Mouse (Mus musculus): ENCODE data around the gene Marcks. TPM values are rescaled to one million over a fixed set of nuclear protein-coding genes. Genes with fewer than 3 reads are reported as not detected.

The Marcks gene
- total RNA-seq (2021) = 10 to 100 TPM; 12.9 to 26.6 TPM
- long read RNA-seq, experiment 1, full-length matches to known transcripts = 34 of 47 reads
- long read RNA-seq, experiment 1, partial matches to known transcripts = 0 of 47 reads
- long read RNA-seq, experiment 1, other reads (novel, unspliced or antisense) = 13 of 47 reads
- long read RNA-seq, experiment 2, full-length matches to known transcripts = 17 of 29 reads
- long read RNA-seq, experiment 2, partial matches to known transcripts = 0 of 29 reads
- long read RNA-seq, experiment 2, other reads (novel, unspliced or antisense) = 12 of 29 reads

DNA sequence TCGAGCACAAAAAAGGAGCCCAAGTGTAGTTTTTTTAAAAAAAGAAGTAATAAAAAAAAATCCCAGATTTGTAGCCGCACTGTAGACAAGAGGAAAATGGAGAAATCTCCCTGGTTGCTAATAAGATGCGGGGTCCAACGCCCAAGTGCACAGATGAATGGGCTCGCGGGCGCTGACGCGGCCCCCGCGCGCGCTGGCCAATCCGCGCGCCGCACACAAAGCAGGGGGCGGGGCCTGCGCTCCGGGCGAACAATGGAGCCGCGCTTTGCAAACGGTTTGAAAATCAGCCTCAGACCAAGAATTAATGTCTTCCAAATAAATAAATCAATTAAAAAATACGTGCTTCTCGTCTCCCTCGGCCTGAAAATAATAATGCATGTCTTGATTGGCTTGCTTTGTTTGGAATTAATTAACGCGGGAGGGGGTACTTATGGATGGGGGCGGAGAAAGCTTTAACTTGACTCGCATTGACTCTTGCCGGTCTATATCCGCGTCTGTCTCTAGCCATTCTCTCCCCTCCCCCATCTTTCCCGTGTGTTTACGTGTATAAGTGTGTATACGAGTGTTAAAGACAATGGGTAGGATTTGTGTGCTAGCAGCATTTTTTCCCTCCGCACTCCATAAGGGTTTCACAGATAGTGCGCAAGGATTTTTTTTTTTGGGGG lies at the start of gene Marcks:
Gene Marcks, minus strand, starts transcription at position 143 of the 665 bp plus-strand sequence.
- Histone ChIP-seq H3K27ac (peak within 1 kb of the TSS; percentile 97), H3K4me3 (peak within 1 kb of the TSS; percentile 77)
- TF ChIP-seq CTCF (IDR thresholded peaks at IDR 0.05) = no peak
- intact Hi-C loops (cut with DNase I) = loop anchor here (5.0 to 10.0 kb wide), 2 partner anchors 258 to 656 kb away; no protein-coding TSS in a partner anchor
- DNase-seq = peak; percentile 91

DNA sequence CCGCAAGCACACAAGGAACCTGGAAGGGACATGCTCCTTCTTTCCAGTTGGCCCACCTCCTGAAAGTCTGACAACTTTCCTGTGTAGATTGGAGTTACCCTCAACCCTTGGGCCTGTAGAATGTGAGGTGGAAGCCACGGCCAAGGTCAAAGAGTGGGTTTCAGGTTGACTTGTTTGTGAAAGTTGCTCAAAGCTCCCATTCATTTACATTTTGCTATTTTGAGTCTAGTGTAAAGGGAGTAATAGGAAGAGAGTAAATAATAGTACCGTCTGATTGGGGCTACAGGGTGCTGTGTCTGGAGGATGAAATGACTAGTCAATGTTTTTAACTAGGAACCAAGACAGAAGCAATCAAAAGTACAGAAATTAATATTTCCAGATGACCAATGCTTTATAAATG lies 38.4 kb upstream of the Marcks start:
- Histone ChIP-seq H3K4me3 (no peak overlapping the region), H3K27ac (no peak overlapping the region)
- TF ChIP-seq CTCF (IDR thresholded peaks at IDR 0.05) = no peak
- intact Hi-C loops (cut with DNase I) = no loop called here
- no peak for DNase-seq

DNA sequence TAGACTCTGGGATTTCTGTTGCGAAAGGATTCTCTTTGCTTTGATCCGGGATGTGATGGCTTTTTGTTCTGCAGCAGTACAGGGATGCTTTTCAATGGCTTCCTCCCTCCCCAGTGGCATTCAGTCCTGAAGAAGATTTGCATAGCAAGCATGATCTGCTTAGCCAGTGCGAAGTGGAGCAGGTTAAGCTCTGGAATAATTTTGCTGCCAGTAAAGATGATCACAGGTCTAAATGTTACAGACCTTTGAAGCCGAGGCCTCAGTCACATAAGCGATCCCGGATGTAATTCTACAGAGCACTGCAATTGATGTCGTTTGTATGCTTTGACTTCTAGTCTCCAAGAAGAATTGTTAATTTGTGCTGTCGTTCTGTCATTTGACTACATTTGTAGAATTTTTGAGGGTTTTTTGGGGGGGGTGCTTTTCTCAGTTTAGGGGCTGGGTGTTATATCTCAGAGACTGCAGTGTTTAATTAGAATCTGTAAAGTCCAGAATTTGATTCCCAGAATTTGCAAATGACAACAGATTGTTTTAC lies 33.8 kb upstream of the Marcks start:
- TF ChIP-seq CTCF (IDR thresholded peaks at IDR 0.05) = no peak
- no peak overlapping the region for H3K4me3 ChIP-seq
- DNase-seq = no peak
- no peak overlapping the region for H3K27ac ChIP-seq
- intact Hi-C loops (cut with DNase I) = no loop called here

DNA sequence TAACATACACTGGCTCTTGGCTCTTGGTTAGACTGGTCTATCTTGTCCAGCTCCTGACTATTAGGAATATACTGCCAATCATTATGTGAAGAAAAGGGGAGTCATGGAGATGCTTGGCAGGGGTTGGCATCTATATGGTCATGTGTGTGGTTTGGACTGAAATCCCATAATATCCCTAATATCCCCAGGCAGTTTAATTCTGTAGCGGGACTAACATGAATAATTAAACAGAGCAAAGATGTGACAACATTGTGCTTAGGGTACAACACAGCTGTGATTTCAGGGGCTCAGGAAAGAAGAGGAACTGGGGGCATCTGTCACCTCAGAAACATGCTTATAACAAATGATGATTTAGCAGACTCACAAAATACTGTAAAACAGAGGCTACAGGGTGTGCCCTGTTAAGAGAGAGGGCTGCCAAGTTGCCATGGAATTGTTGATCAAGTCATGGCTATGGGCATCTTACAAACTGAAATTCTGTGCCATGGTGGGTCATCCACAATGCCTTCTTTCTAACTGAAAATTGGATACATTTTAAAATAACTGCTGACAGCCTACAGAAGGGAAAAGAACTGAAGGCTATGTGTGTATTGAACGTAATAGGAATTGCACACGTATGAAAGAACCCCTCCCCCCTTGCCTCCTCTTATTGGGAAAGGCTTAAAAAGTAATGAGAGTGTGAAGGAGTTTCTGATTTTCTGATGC lies 33.1 kb upstream of the Marcks start:
- no peak overlapping the region for H3K4me3 ChIP-seq

DNA sequence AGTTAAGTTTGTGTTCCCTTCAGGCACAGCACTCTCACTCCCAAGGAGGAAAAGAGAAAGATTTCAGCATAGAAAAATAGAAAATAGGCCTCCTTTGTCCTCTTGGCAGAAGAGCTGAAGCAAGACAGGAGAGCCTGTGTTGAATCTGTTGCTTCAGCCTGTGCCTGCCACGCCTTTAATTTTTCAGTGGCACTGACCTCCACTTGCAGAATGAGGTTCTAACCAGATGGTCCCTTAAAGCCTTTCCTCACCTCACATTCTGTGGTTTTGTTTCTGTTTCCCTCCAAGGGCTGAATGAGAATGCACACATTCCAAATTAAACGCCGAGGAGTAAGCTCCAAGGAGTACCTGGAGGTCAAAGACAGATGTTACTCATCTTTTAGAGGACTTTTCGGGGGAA lies 32.2 kb upstream of the Marcks start:
- peak; percentile 24 for DNase-seq
- intact Hi-C loops (cut with DNase I) = no loop called here
- no peak for TF ChIP-seq CTCF (IDR thresholded peaks at IDR 0.05)
- no peak overlapping the region for H3K4me3 ChIP-seq
- peak overlapping the region; percentile 73 for H3K27ac ChIP-seq

More for the DNA sequence above, 33.1 kb upstream of the Marcks start:
- intact Hi-C loops (cut with DNase I) = no loop called here
- H3K27ac ChIP-seq = 0 out of 2 replicates have a peak overlapping the region, but pooled peaks have one; percentile 73
- TF ChIP-seq CTCF (IDR thresholded peaks at IDR 0.05) = no peak
- DNase-seq = no peak

DNA sequence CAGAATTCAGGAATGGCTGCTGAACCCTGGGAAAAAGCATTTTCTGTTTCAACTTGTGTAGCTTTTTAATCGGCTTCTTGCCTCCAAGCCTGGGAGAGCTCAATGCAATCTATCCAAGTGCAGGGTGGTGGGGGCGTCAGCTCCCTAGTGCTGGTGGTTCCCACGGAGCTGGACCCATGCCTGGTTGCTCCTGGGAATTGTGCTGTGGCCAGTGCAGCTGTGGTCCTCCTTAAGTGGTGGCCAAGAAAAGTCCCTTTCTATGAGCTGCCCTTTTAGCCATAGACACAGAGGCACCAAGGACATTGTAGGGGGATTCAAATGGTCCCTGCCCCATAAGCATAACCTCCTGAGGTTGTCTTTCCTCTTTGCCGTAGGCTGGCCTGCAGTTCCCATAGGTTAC lies 31.7 kb upstream of the Marcks start:
- Histone ChIP-seq H3K4me3 (no peak overlapping the region), H3K27ac (peak overlapping the region; percentile 73)
- intact Hi-C loops (cut with DNase I) = no loop called here
- DNase-seq = peak; percentile 78
- no peak for TF ChIP-seq CTCF (IDR thresholded peaks at IDR 0.05)

DNA sequence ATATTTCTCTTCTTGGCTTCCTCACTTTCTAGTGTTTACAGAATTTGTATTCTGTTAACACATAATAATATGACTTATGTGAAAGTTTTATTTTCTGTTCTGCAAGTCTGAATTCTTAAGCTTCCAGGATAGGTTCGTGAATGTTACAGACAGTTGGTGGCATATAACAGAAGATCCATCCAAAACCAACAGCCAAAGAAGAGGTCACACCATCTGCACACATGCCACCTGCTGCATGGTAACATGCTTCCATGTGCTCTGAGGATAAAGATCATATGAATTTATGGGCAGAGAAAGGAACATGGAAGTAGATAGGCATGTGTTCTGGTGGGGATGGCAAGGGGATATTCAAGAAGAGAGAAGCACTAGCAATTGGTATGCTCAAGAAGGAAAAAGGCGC lies 28.8 kb upstream of the Marcks start:
- DNase-seq = no peak
- intact Hi-C loops (cut with DNase I) = no loop called here
- no peak for TF ChIP-seq CTCF (IDR thresholded peaks at IDR 0.05)
- Histone ChIP-seq H3K27ac (no peak overlapping the region), H3K4me3 (no peak overlapping the region)

DNA sequence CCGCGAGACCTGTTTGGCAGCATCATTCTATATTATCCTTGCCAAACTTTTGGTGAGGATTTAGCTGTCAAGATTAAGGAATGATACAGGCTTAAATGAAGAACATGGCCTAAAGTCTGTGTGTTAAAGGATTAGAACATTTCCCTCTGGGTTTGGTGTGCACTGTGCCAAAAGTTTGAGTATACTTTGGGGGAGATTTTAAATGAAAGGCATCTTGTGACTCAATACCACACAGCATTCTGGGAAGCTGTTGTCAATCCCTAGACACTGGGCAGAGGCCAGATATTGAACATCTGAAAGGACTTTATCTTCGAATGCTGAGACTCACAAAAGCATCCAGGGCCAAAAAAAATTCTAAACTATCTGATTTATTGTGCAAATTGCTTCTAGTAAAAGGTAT lies 21.0 kb upstream of the Marcks start:
- TF ChIP-seq CTCF (IDR thresholded peaks at IDR 0.05) = no peak
- intact Hi-C loops (cut with DNase I) = no loop called here
- DNase-seq = peak; percentile 29
- peak overlapping the region; percentile 36 for H3K27ac ChIP-seq
- no peak overlapping the region for H3K4me3 ChIP-seq

DNA sequence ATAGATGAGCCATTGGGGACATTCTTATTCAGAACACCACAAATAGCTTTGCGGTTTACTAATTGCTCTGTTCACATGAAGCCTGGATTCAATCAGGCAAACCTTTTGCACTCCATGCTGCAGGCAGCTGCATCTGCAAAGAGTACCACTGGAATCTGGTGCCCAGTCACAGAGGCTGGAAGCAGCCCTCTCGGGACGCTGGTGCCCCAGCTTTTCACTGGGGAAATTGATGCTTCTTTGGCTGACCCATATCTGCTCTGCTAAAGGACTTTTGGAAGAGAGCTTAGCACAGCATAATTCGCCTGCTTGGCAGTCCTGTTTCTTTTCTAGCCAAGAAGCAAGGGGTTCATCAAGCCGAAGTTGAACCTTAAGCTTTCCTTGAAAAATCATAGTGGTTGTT lies 18.4 kb upstream of the Marcks start:
- peak overlapping the region; percentile 44 for H3K27ac ChIP-seq
- intact Hi-C loops (cut with DNase I) = no loop called here
- TF ChIP-seq CTCF (IDR thresholded peaks at IDR 0.05) = no peak
- H3K4me3 ChIP-seq = no peak overlapping the region; the same call in 1 of the 2 replicates
- peak; percentile 62 for DNase-seq

DNA sequence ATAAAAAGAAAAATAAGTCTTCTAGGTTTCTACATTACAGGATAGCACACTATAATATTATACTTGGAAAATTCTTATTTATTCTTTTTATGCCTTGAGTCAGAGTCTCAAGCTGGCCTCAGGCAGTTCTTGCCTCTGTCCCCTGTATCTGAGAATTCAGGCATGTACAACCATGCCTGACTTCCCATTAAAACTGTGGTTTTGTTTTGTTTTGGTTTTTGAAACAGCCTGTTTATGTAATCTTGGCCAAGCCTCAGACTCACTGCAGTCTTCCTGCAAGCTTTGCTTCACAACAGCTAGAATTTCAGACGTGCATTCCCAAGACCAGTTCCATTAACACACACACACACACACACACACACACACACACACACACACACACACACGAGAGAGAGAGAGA lies 16.4 kb upstream of the Marcks start:
- no peak for DNase-seq

DNA sequence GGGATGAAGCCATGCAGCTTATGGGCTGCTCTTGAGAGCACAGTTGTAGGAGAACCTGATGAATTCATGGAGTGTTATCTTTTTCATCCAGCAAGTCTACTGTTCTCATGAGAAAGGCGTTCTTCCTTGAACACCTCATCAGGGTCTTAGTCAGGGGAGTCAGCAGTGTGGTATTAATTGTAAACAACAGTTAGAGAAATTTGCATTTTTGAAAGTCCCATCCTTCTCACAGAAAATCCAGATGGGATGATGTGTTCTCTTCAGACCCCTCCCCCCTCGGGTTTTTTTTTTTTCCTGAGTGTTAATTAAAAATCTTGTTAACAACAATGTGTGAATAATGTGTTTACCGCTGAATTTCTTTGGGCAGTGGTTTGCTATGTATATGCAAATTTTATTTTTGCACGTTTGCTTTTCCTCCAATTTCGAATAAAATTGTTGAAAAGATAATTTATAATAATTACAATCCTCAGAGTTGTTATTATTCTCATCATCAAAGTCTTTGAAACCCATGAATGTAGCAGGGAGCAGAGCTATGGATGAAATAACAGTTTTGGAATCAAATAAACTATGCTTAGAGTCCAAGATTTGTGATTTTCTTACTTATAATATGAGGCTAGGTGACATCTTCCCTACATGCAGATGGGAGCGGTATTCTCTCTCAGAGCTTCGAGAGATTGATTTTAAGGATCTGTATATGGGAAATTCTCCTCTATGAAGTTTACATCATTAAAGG lies 13.0 kb upstream of the Marcks start:
- intact Hi-C loops (cut with DNase I) = no loop called here
- Histone ChIP-seq H3K4me3 (no peak overlapping the region), H3K27ac (no peak overlapping the region)
- no peak for DNase-seq
- TF ChIP-seq CTCF (IDR thresholded peaks at IDR 0.05) = no peak

More for the DNA sequence above, 16.4 kb upstream of the Marcks start:
- no peak for TF ChIP-seq CTCF (IDR thresholded peaks at IDR 0.05)
- no peak overlapping the region for H3K4me3 ChIP-seq
- no peak overlapping the region for H3K27ac ChIP-seq
- intact Hi-C loops (cut with DNase I) = no loop called here

DNA sequence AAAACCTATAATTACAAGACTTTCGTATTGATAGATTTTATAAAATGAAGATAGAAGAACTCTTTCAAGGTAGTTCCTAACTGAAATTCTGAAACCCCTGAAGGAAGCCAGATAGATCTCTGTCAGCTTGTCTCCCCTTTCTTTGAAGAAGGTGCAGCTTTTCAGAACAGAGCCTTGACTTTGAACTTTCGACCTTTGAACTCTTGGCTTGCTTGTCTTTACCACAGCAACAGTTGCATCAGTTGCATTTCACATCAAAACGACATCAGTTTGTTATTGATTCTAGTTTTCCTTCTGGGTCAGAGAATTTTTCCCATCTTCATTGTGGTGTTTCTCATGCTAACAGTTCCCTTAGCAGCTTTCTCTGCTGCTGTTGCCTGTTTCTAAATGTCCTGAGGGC lies 9.3 kb upstream of the Marcks start:
- Histone ChIP-seq H3K4me3 (no peak overlapping the region), H3K27ac (no peak overlapping the region)
- TF ChIP-seq CTCF (IDR thresholded peaks at IDR 0.05) = no peak
- intact Hi-C loops (cut with DNase I) = loop anchor here (10.0 kb wide), 1 partner anchor 337 kb away; no protein-coding TSS in a partner anchor
- no peak for DNase-seq
